Mouse (Mus musculus): ENCODE measurements around the gene Fyn. TPM values are rescaled to one million over a fixed set of nuclear protein-coding genes. Genes with fewer than 3 reads are reported as not detected.

Gene Fyn
- total and polyA plus RNA-seq, 3 experiments = 89.7 to 127 (median 101) TPM

DNA sequence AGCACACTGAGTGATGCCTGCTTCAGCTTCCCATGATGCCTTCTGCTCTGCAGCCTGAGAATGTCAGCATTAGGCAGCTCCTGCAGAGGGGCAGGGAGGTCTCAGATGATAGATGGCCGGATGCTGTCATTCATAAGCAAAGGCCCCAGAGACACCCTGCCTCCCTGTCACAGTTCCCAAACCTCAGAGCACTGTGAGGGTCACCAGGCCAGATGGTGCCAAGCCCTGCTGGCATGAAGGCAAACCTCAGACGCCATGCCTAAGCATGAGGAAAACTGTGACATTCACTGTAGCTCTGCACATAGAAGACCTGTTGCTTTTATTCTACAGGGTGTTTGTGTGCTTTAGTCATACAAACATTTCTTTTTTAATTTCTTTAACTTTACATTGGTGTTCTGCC lies 193.7 kb downstream of the Fyn start:
- peaks cover 90% of the 10 kb centered on the region for H3K36me3 ChIP-seq (replicated peaks)
- TF ChIP-seq CTCF (IDR thresholded peaks at IDR 0.05; ENCODE audit: low read depth, low read length) (no peak), GATA2 (IDR thresholded peaks at IDR 0.05; ENCODE audit: borderline replicate concordance, low read depth, low read length) (no peak), POLR2AphosphoS5 (IDR thresholded peaks at IDR 0.05; ENCODE audit: insufficient replicate concordance, low read depth, low read length) (no peak), TAL1 (conservative IDR thresholded peaks at IDR 0.05; ENCODE audit: low read depth, low read length) (no peak), GATA1 (IDR thresholded peaks at IDR 0.05; ENCODE audit: borderline replicate concordance, low read length) (no peak)

DNA sequence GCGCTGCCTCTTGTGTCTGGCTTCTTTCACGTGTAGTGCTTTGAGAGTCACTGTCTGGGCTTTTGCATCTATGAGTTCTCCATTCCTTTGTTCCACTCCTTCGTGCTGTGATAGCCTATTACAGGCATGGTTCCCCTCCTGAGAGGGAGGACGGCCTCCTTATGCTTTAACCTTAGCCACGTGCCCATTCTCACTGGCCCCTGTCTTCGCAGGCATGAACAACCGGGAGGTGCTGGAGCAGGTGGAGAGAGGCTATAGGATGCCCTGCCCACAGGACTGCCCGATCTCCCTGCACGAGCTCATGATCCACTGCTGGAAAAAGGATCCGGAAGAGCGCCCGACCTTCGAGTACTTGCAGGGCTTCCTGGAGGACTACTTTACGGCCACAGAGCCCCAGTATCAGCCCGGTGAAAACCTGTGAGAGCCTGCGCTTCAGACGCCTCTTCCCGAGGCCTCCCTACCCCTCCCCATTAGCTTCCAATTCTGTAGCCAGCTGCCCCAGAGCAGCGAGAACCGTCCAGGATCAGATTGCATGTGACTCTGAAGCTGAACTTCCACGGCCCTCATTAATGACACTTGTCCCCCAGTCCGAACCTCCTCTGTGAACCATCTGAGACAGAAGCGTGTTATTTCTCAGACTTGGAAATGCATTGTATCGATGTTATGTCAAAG lies 195.0 kb downstream of the Fyn start:
- H3K4me1 ChIP-seq (ENCODE audit: insufficient read depth, low read depth, low read length) = peaks cover under 1% of the 10 kb centered on the region; the same call in 1 of the 2 replicates
- DNase-seq (ENCODE audit: low spot score) = no peak
- H3K27me3 ChIP-seq (ENCODE audit: insufficient read depth, low read length) = no peaks in the 10 kb centered on the region
- no peaks in the 10 kb centered on the region for H3K9me3 ChIP-seq (replicated peaks)
- no peak for ATAC-seq (ENCODE audit: extremely low read depth, insufficient number of reproducible peaks, low FRiP score, poor library complexity, severe bottlenecking)
- H3K36me3 ChIP-seq (replicated peaks) = peaks cover 83% of the 10 kb centered on the region
- no peak overlapping the region for H3K4me3 ChIP-seq (ENCODE audit: low read depth, low read length)
- TF ChIP-seq TAL1 (conservative IDR thresholded peaks at IDR 0.05; ENCODE audit: low read depth, low read length) = no peak
- TF ChIP-seq POLR2AphosphoS5 (IDR thresholded peaks at IDR 0.05; ENCODE audit: insufficient replicate concordance, low read depth, low read length) = no peak
- no peak for TF ChIP-seq GATA2 (IDR thresholded peaks at IDR 0.05; ENCODE audit: borderline replicate concordance, low read depth, low read length)
- TF ChIP-seq CTCF (IDR thresholded peaks at IDR 0.05; ENCODE audit: low read depth, low read length) = no peak
- no peak for TF ChIP-seq GATA1 (IDR thresholded peaks at IDR 0.05; ENCODE audit: borderline replicate concordance, low read length)

More for the DNA sequence above, 193.7 kb downstream of the Fyn start:
- ATAC-seq (ENCODE audit: extremely low read depth, insufficient number of reproducible peaks, low FRiP score, poor library complexity, severe bottlenecking) = no peak
- Histone ChIP-seq H3K4me1 (ENCODE audit: insufficient read depth, low read depth, low read length) (peaks cover 13% of the 10 kb centered on the region), H3K9me3 (replicated peaks) (no peaks in the 10 kb centered on the region), H3K27me3 (ENCODE audit: insufficient read depth, low read length) (no peaks in the 10 kb centered on the region), H3K4me3 (ENCODE audit: low read depth, low read length) (no peak overlapping the region)
- no peak for DNase-seq (ENCODE audit: low spot score)

DNA sequence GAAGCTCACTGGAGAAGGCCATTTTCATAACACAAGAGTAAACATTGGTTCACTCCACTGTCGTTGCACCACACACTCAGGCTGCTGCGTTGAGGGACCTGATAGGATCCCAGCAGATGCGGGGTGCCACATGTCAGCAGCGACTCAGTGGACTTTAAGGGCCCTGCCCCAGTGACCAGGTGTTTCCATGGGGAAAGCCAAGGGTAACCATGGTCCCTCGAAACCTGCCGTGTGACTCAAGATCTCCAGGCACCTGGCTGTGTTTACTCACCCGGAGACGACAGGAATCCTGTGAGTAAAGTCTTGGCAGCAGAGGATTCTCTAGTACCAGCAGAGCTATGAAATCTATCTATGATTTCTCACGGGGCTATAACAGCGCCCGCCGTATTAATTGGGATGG lies 198.2 kb downstream of the Fyn start:
- peaks cover 52% of the 10 kb centered on the region for H3K36me3 ChIP-seq (replicated peaks)

DNA sequence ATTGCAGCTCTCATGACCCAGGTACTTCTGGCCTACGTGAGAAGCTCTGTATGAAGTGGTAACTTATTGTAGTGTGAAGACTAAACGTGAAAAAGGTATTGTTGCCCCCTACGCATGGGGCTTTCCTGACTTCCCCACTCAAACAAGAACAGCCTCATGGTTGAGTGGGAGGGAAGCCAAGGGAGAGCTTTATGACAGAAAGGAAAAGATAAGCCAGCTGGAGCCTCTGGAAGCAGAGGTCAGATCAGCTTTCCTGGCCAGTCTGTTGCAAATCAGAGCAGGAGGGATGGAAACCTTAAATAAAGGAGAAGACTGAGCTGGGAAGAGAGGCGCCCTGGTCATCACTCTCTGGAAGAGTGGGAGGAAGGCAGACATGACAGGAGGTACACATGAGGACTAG lies 200.3 kb downstream of the Fyn start:
- TF ChIP-seq CTCF (IDR thresholded peaks at IDR 0.05; ENCODE audit: low read depth, low read length) (no peak), GATA1 (IDR thresholded peaks at IDR 0.05; ENCODE audit: borderline replicate concordance, low read length) (no peak), POLR2AphosphoS5 (IDR thresholded peaks at IDR 0.05; ENCODE audit: insufficient replicate concordance, low read depth, low read length) (no peak), GATA2 (IDR thresholded peaks at IDR 0.05; ENCODE audit: borderline replicate concordance, low read depth, low read length) (no peak), TAL1 (conservative IDR thresholded peaks at IDR 0.05; ENCODE audit: low read depth, low read length) (no peak)
- H3K4me1 ChIP-seq (ENCODE audit: insufficient read depth, low read depth, low read length) = no peaks in the 10 kb centered on the region
- peaks cover 31% of the 10 kb centered on the region for H3K36me3 ChIP-seq (replicated peaks)
- H3K27me3 ChIP-seq (ENCODE audit: insufficient read depth, low read length) = peaks cover 11% of the 10 kb centered on the region
- ATAC-seq (ENCODE audit: extremely low read depth, insufficient number of reproducible peaks, low FRiP score, poor library complexity, severe bottlenecking) = no peak
- no peaks in the 10 kb centered on the region for H3K9me3 ChIP-seq (replicated peaks)
- DNase-seq (ENCODE audit: low spot score) = no peak
- no peak overlapping the region for H3K4me3 ChIP-seq (ENCODE audit: low read depth, low read length)

More for the DNA sequence above, 198.2 kb downstream of the Fyn start:
- Histone ChIP-seq H3K9me3 (replicated peaks) (no peaks in the 10 kb centered on the region), H3K4me1 (ENCODE audit: insufficient read depth, low read depth, low read length) (no peaks in the 10 kb centered on the region), H3K4me3 (ENCODE audit: low read depth, low read length) (no peak overlapping the region), H3K27me3 (ENCODE audit: insufficient read depth, low read length) (no peaks in the 10 kb centered on the region)
- DNase-seq (ENCODE audit: low spot score) (no peak), ATAC-seq (ENCODE audit: extremely low read depth, insufficient number of reproducible peaks, low FRiP score, poor library complexity, severe bottlenecking) (no peak)
- no peak for TF ChIP-seq TAL1 (conservative IDR thresholded peaks at IDR 0.05; ENCODE audit: low read depth, low read length)
- no peak for TF ChIP-seq CTCF (IDR thresholded peaks at IDR 0.05; ENCODE audit: low read depth, low read length)
- no peak for TF ChIP-seq GATA2 (IDR thresholded peaks at IDR 0.05; ENCODE audit: borderline replicate concordance, low read depth, low read length)
- no peak for TF ChIP-seq POLR2AphosphoS5 (IDR thresholded peaks at IDR 0.05; ENCODE audit: insufficient replicate concordance, low read depth, low read length)
- TF ChIP-seq GATA1 (IDR thresholded peaks at IDR 0.05; ENCODE audit: borderline replicate concordance, low read length) = no peak

DNA sequence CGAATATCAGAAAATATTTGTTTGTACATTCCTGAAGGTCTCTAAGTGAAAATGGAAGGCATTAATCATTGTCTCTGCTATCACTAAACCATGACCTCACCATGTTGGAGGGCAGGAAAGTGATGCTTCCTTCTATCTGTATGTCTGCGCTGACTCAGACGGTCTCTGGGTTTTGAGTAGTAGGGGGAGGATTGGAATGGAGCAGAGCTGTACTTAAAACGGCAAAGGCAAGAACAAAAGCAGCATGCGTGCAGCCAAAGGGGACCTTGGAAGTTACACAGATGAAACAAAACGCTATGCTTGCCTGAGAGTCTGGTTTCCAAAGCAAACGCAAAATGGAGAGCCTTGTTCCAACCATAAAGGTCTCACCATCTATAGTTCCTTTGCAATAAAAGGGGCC lies 202.4 kb downstream of the Fyn start:
- H3K27me3 ChIP-seq (ENCODE audit: insufficient read depth, low read length) = peaks cover 15% of the 10 kb centered on the region
- DNase-seq (ENCODE audit: low spot score) = no peak
- no peak overlapping the region for H3K4me3 ChIP-seq (ENCODE audit: low read depth, low read length)
- H3K9me3 ChIP-seq (replicated peaks) = no peaks in the 10 kb centered on the region
- no peak for TF ChIP-seq GATA2 (IDR thresholded peaks at IDR 0.05; ENCODE audit: borderline replicate concordance, low read depth, low read length)
- TF ChIP-seq TAL1 (conservative IDR thresholded peaks at IDR 0.05; ENCODE audit: low read depth, low read length) = no peak
- TF ChIP-seq CTCF (IDR thresholded peaks at IDR 0.05; ENCODE audit: low read depth, low read length) = no peak
- TF ChIP-seq POLR2AphosphoS5 (IDR thresholded peaks at IDR 0.05; ENCODE audit: insufficient replicate concordance, low read depth, low read length) = no peak
- no peak for TF ChIP-seq GATA1 (IDR thresholded peaks at IDR 0.05; ENCODE audit: borderline replicate concordance, low read length)
- peaks cover 16% of the 10 kb centered on the region for H3K36me3 ChIP-seq (replicated peaks)
- no peaks in the 10 kb centered on the region for H3K4me1 ChIP-seq (ENCODE audit: insufficient read depth, low read depth, low read length)
- no peak for ATAC-seq (ENCODE audit: extremely low read depth, insufficient number of reproducible peaks, low FRiP score, poor library complexity, severe bottlenecking)

DNA sequence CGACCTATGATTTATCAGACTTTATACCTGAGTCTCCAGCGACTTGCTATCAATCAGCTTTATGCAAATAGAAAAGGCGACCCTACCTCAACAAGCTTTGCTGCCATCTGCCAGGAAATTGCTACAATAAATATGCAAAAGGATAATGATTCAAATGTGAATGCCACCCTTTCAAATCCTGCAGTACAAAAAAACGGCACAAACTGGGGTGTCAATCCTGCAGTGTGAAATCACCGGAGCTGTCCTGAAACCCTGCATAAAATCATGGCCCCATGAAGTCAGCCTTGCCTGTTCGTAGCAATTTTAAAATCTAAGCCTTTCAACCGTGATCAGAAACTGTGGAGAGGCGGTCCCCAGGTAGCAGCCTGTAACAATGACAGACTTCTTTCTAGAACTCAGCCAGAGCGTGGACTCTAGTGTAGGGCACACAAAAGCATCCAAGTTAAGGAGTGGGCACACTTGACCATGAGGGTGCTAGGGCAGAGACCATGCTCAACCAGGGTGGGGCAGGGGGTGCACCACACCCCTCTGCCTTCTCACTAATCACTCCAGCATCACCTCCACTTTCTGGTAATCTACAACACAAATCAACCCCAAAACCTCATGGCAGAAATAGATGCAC lies 203.5 kb downstream of the Fyn start:
- peaks cover 7% of the 10 kb centered on the region for H3K36me3 ChIP-seq (replicated peaks)
- TF ChIP-seq CTCF (IDR thresholded peaks at IDR 0.05; ENCODE audit: low read depth, low read length) (no peak), GATA2 (IDR thresholded peaks at IDR 0.05; ENCODE audit: borderline replicate concordance, low read depth, low read length) (no peak), POLR2AphosphoS5 (IDR thresholded peaks at IDR 0.05; ENCODE audit: insufficient replicate concordance, low read depth, low read length) (no peak), TAL1 (conservative IDR thresholded peaks at IDR 0.05; ENCODE audit: low read depth, low read length) (no peak), GATA1 (IDR thresholded peaks at IDR 0.05; ENCODE audit: borderline replicate concordance, low read length) (no peak)
- ATAC-seq (ENCODE audit: extremely low read depth, insufficient number of reproducible peaks, low FRiP score, poor library complexity, severe bottlenecking) (no peak), DNase-seq (ENCODE audit: low spot score) (no peak)
- no peak overlapping the region for H3K4me3 ChIP-seq (ENCODE audit: low read depth, low read length)
- no peaks in the 10 kb centered on the region for H3K9me3 ChIP-seq (replicated peaks)
- H3K4me1 ChIP-seq (ENCODE audit: insufficient read depth, low read depth, low read length) = no peaks in the 10 kb centered on the region
- H3K27me3 ChIP-seq (ENCODE audit: insufficient read depth, low read length) = peaks cover 22% of the 10 kb centered on the region
